Mouse (Mus musculus): ENCODE data around the gene Hnrnpm. TPM values are rescaled to one million over a fixed set of nuclear protein-coding genes. Genes with fewer than 3 reads are reported as not detected.
"Not testable (repeated sequence)": the region's sequence is repeated elsewhere in the genome, so short reads cannot be mapped to it uniquely, and the experiment has no call there.

The Hnrnpm gene
- polyA plus RNA-seq, 1 experiment from 2014 or later: 91.9 TPM

- Histone ChIP-seq H3K4me3 (ENCODE audit: low read depth, low read length) (no peak overlapping the region), H3K9ac (replicated peaks) (no peak overlapping the region), H3K9me3 (ENCODE audit: low read length) (no peaks in the 10 kb centered on the region), H3K36me3 (replicated peaks; ENCODE audit: insufficient read depth, low read length) (peaks cover 10% of the 10 kb centered on the region), H3K4me1 (ENCODE audit: insufficient read depth) (peaks cover 17% of the 10 kb centered on the region), H3K4me2 (ENCODE audit: low read depth, low read length) (no peak overlapping the region), H3K27me3 (ENCODE audit: insufficient read depth, low read length) (no peaks in the 10 kb centered on the region), H3K27ac (ENCODE audit: low read depth) (no peak overlapping the region)
- WGBS (ENCODE audit: insufficient replicate concordance): 90% methylated on average over 5 of the region's 5 CpGs
- no peak for ATAC-seq
- no peak for DNase-seq
- no peak for TF ChIP-seq CTCF (IDR thresholded peaks at IDR 0.05; ENCODE audit: low read depth)
- no peak for TF ChIP-seq EP300 (IDR thresholded peaks at IDR 0.05; ENCODE audit: low read depth)
These were observed 54.9 kb downstream of the Hnrnpm start for GRCm38 (mm10) chr17:33631796-33632195.

DNA sequence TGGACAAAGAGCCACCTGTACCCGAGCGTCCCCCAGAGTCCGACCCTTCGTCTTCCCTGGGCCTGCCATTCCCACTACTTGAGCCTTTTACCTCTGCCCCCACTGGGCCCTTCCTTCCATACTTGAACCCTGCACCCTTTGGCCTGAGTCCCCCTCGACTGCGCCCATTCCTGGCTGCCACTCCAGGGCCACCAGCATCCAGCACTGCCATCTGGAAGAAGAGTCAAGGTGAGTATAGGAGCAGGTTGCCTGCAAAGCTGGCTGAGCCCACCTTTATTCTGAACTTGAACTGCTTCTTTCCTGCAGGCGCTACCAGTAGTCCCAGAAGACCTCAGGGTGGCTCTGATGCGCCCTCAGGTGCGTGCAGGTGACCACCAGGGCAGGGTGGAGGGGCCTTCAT, 55.4 kb downstream of the Hnrnpm start:
- Histone ChIP-seq H3K9me3 (ENCODE audit: low read length) (no peaks in the 10 kb centered on the region), H3K27me3 (ENCODE audit: insufficient read depth, low read length) (no peaks in the 10 kb centered on the region), H3K4me2 (ENCODE audit: low read depth, low read length) (no peak overlapping the region), H3K27ac (ENCODE audit: low read depth) (no peak overlapping the region), H3K4me3 (ENCODE audit: low read depth, low read length) (no peak overlapping the region), H3K36me3 (replicated peaks; ENCODE audit: insufficient read depth, low read length) (peaks cover 10% of the 10 kb centered on the region), H3K9ac (replicated peaks) (no peak overlapping the region), H3K4me1 (ENCODE audit: insufficient read depth) (peaks cover 17% of the 10 kb centered on the region)
- ATAC-seq: no peak
- TF ChIP-seq CTCF (IDR thresholded peaks at IDR 0.05; ENCODE audit: low read depth): no peak
- no peak for TF ChIP-seq EP300 (IDR thresholded peaks at IDR 0.05; ENCODE audit: low read depth)
- no peak for DNase-seq
- 94% methylated on average over 9 of the region's 9 CpGs for WGBS (ENCODE audit: insufficient replicate concordance)

- Histone ChIP-seq H3K4me3 (ENCODE audit: low read depth, low read length) (peak overlapping the region; percentile 81), H3K4me1 (ENCODE audit: insufficient read depth) (peaks cover 17% of the 10 kb centered on the region), H3K9ac (replicated peaks) (no peak overlapping the region), H3K9me3 (ENCODE audit: low read length) (no peaks in the 10 kb centered on the region), H3K27ac (ENCODE audit: low read depth) (no peak overlapping the region), H3K36me3 (replicated peaks; ENCODE audit: insufficient read depth, low read length) (peaks cover 10% of the 10 kb centered on the region), H3K27me3 (ENCODE audit: insufficient read depth, low read length) (no peaks in the 10 kb centered on the region), H3K4me2 (ENCODE audit: low read depth, low read length) (peak overlapping the region; percentile 90)
- no peak for ATAC-seq
- TF ChIP-seq CTCF (IDR thresholded peaks at IDR 0.05; ENCODE audit: low read depth): no peak
- no peak for TF ChIP-seq EP300 (IDR thresholded peaks at IDR 0.05; ENCODE audit: low read depth)
- 90% methylated on average over 13 of the region's 13 CpGs for WGBS (ENCODE audit: insufficient replicate concordance)
- no peak for DNase-seq
These were observed 56.3 kb downstream of the Hnrnpm start for GRCm38 (mm10) chr17:33630171-33630895.

DNA sequence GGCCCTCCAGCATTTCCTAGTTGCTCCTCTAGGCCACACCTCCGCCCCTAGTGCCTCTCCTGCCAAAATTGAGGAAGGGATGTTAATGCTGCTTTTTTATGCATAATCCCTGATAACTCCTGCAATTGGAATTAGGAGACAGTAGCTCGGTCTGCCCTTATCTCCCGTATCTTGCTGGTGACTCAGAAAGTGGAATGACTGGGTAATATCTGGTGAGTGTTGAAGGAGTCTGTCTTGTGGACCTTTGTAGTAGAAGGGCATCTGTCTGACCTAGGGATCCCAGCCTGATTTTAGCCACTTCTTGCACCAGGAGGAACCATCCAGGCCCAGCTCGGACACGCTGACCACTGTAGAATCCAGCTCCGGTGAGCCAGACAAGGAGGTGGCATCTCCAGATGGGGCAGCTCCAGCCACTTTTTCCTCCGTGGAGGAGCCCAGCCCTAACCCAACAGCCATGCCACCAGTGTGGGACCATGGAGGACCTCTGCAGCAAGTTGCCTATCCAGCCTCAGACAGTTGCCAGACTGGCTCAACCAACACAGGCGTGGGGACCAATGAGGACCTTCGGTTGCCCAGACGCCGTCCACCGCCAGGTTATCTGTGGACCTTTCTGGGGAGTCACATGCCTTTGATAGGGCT, 57.1 kb downstream of the Hnrnpm start:
- peaks cover 17% of the 10 kb centered on the region for H3K4me1 ChIP-seq (ENCODE audit: insufficient read depth)
- WGBS (ENCODE audit: insufficient replicate concordance): 49% methylated on average over 12 of the region's 12 CpGs
- peak overlapping the region; percentile 74 for H3K9ac ChIP-seq (replicated peaks)
- H3K27me3 ChIP-seq (ENCODE audit: insufficient read depth, low read length): no peaks in the 10 kb centered on the region
- TF ChIP-seq CTCF (IDR thresholded peaks at IDR 0.05; ENCODE audit: low read depth) (no peak), EP300 (IDR thresholded peaks at IDR 0.05; ENCODE audit: low read depth) (no peak)
- no peaks in the 10 kb centered on the region for H3K9me3 ChIP-seq (ENCODE audit: low read length)
- DNase-seq (peak; percentile 29), ATAC-seq (peak; percentile 44)
- H3K36me3 ChIP-seq (replicated peaks; ENCODE audit: insufficient read depth, low read length): peaks cover 10% of the 10 kb centered on the region
- peak overlapping the region; percentile 90 for H3K4me2 ChIP-seq (ENCODE audit: low read depth, low read length)
- H3K4me3 ChIP-seq (ENCODE audit: low read depth, low read length): peak overlapping the region; percentile 81
- H3K27ac ChIP-seq (ENCODE audit: low read depth): peak overlapping the region; percentile 97

GRCm38 (mm10) chr17:33628621-33629486, 57.8 kb downstream of the Hnrnpm start, which contains the start of gene Zfp414:
Gene Zfp414 (plus strand): TSS chr17:33629090.
- Histone ChIP-seq H3K4me2 (ENCODE audit: low read depth, low read length) (peak within 1 kb of the TSS; percentile 90), H3K9ac (replicated peaks) (peak within 1 kb of the TSS; percentile 74), H3K9me3 (ENCODE audit: low read length) (no peaks in the 10 kb centered on the region), H3K4me1 (ENCODE audit: insufficient read depth) (peaks cover 17% of the 10 kb centered on the region), H3K4me3 (ENCODE audit: low read depth, low read length) (peak within 1 kb of the TSS; percentile 81), H3K27me3 (ENCODE audit: insufficient read depth, low read length) (no peaks in the 10 kb centered on the region), H3K36me3 (replicated peaks; ENCODE audit: insufficient read depth, low read length) (peaks cover 10% of the 10 kb centered on the region), H3K27ac (ENCODE audit: low read depth) (peak within 1 kb of the TSS; percentile 97)
- DNase-seq (peak; percentile 96), ATAC-seq (peak; percentile 98)
- 3% methylated on average over 35 of the region's 35 CpGs for WGBS (ENCODE audit: insufficient replicate concordance)
- TF ChIP-seq EP300 (IDR thresholded peaks at IDR 0.05; ENCODE audit: low read depth): peak; percentile 66
- 0 out of 2 replicates have a peak, but pooled peaks have one; percentile 14 for TF ChIP-seq CTCF (IDR thresholded peaks at IDR 0.05; ENCODE audit: low read depth)

DNA sequence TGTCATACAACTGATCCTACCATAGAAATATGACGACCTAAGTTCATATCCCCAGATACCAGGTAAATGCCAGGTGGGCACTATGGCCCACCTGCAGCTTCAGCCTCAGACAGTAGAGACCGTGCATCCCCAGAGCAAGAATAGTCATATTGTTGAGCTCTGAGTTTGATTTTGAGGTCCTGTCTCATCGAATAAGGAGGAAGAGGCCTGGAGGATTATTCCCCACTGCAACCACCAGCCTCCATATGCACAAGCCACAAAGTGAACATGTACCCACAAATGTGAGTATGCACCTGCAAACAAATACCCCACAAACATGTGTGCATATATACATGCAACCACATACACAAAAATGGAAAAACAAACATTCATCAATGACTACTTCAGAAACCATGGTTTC, 59.4 kb downstream of the Hnrnpm start:
- ATAC-seq (no peak), DNase-seq (no peak)
- H3K9me3 ChIP-seq (ENCODE audit: low read length): no peaks in the 10 kb centered on the region
- peaks cover 17% of the 10 kb centered on the region for H3K4me1 ChIP-seq (ENCODE audit: insufficient read depth)
- TF ChIP-seq EP300 (IDR thresholded peaks at IDR 0.05; ENCODE audit: low read depth): no peak
- no peak for TF ChIP-seq CTCF (IDR thresholded peaks at IDR 0.05; ENCODE audit: low read depth)
- 84% methylated on average over 3 of the region's 3 CpGs for WGBS (ENCODE audit: insufficient replicate concordance)
- no peak overlapping the region for H3K4me3 ChIP-seq (ENCODE audit: low read depth, low read length)
- no peak overlapping the region for H3K4me2 ChIP-seq (ENCODE audit: low read depth, low read length)
- H3K27me3 ChIP-seq (ENCODE audit: insufficient read depth, low read length): no peaks in the 10 kb centered on the region
- H3K9ac ChIP-seq (replicated peaks): no peak overlapping the region
- H3K27ac ChIP-seq (ENCODE audit: low read depth): no peak overlapping the region
- H3K36me3 ChIP-seq (replicated peaks; ENCODE audit: insufficient read depth, low read length): peaks cover 10% of the 10 kb centered on the region

DNA sequence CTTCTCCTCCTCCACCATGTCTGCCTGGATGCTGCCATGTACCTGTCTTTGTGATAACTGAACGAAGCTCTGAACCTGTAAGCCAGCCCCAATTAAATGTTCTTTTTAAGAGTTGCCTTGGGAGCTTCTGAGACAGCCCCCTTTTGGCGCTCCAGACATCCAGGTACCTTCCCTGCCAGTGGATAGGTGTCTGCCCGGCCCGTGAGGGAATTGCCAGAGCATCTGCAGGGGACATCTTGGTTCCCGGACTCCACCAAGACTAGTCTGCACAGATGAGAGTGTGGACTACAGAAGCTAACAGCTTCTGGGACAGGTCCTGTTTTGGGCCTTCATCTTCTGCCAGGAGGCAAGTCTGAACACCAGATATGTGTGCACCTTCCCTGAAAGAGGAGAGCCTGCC, 72.9 kb downstream of the Hnrnpm start:
- 80% methylated on average over 5 of the region's 5 CpGs for WGBS (ENCODE audit: insufficient replicate concordance)
- not testable (repeated sequence) for ATAC-seq; H3K36me3 ChIP-seq (replicated peaks; ENCODE audit: insufficient read depth, low read length); H3K4me2 ChIP-seq (ENCODE audit: low read depth, low read length); H3K9ac ChIP-seq (replicated peaks); DNase-seq; H3K4me3 ChIP-seq (ENCODE audit: low read depth, low read length); H3K9me3 ChIP-seq (ENCODE audit: low read length); H3K27ac ChIP-seq (ENCODE audit: low read depth); H3K4me1 ChIP-seq (ENCODE audit: insufficient read depth); H3K27me3 ChIP-seq (ENCODE audit: insufficient read depth, low read length)

Measured in liver, postnatal 0 days (tissue).